Mouse (Mus musculus) liver, embryonic 14.5 days (tissue): ENCODE measurements around the gene Ankrd36. TPM values are rescaled to one million over a fixed set of nuclear protein-coding genes. Genes with fewer than 3 reads are reported as not detected.
A peak's percentile ranks its signal among the peaks of the same experiment; 100 is the strongest.

ENCODE experiments used
- ATAC-seq: fragments of 200-750 bp; cut with Nextera tagmentation; 2 replicates; pipeline ENCODE4 v1.8.0; 2017; ENCODE audit warnings: moderate number of reproducible peaks, mild to moderate bottlenecking, moderate library complexity; ENCODE audit not compliant: insufficient read depth
- DNase-seq, 3 experiments: peaks; one replicate each; pipeline ENCODE4 v3.0.0-alpha.2; 2012 to 2013; ENCODE audit warnings: low read depth in 3 of 3, low spot score in 3 of 3
- H3K27ac ChIP-seq: fragments of 300-500 bp; sonication (generic); 2 replicates; pipeline ENCODE4 v1.5.1; 2014; ENCODE audit warnings: moderate library complexity, mild to moderate bottlenecking, control low read depth, inconsistent platforms
- H3K27me3 ChIP-seq: fragments of 300-500 bp; sonication (generic); 2 replicates; pipeline ENCODE4 v1.6.1; 2014; ENCODE audit warnings: mild to moderate bottlenecking, low read length, moderate library complexity; ENCODE audit not compliant: control insufficient read depth, insufficient read depth
- H3K36me3 ChIP-seq: fragments of 300-500 bp; sonication (generic); replicated peaks from 2 replicates; pipeline ENCODE4 v1.6.1; 2014; ENCODE audit warnings: low read depth; ENCODE audit not compliant: control insufficient read depth, insufficient read depth
- H3K4me1 ChIP-seq, 2 experiments: fragments of 200-500 bp in 1 of 2; fragments of 300-500 bp in 1 of 2; sonication (generic) in 1 of 2; replicated peaks; 2 replicates each; pipeline ENCODE4 v1.6.1; 2012 to 2014; ENCODE audit warnings: antibody characterized with exemption in 1 of 2, inconsistent platforms in 1 of 2, low read length in 1 of 2; ENCODE audit not compliant: control insufficient read depth in 2 of 2, insufficient read depth in 2 of 2
- H3K4me2 ChIP-seq: fragments of 300-500 bp; sonication (generic); 2 replicates; pipeline ENCODE4 v1.6.1; 2014; ENCODE audit warnings: low read depth, mild to moderate bottlenecking, control low read depth, moderate library complexity
- H3K4me3 ChIP-seq, 2 experiments: fragments of 200-500 bp in 1 of 2; fragments of 300-500 bp in 1 of 2; sonication (generic) in 1 of 2; 2 replicates each; pipeline ENCODE4 v1.5.1; 2012 to 2014; ENCODE audit warnings: low read depth in 2 of 2, low read length in 2 of 2, mild to moderate bottlenecking in 2 of 2, control low read depth in 1 of 2, inconsistent platforms in 1 of 2, moderate library complexity in 1 of 2; ENCODE audit not compliant: insufficient read depth in 1 of 2
- H3K9ac ChIP-seq: fragments of 300-500 bp; sonication (generic); replicated peaks from 2 replicates; pipeline ENCODE4 v1.6.1; 2014; ENCODE audit warnings: mild to moderate bottlenecking, control low read depth, moderate library complexity
- H3K9me3 ChIP-seq: fragments of 300-500 bp; sonication (generic); 2 replicates; pipeline ENCODE4 v1.6.1; 2016; ENCODE audit warnings: low read length, mixed read lengths; ENCODE audit not compliant: control insufficient read depth
- CTCF ChIP-seq: IDR thresholded peaks from 2 replicates; pipeline ENCODE4 v1.5.1; 2016; ENCODE audit warnings: antibody characterized with exemption, low read depth, control low read depth
- EP300 ChIP-seq: IDR thresholded peaks from 2 replicates; pipeline ENCODE4 v1.6.1; 2016; ENCODE audit warnings: antibody characterized with exemption, low read depth
- WGBS: fragments of 180-500 bp; shearing (Covaris S2); extraction: QIAGEN DNeasy Blood & Tissue Kit; methylation state at CpG from one replicate; pipeline ENCODE4 v1.1.7; 2014; ENCODE audit not compliant: insufficient replicate concordance; 5-methylcytosine and 5-hydroxymethylcytosine counted together
- polyA plus RNA-seq, 2 experiments: library from polyadenylated mRNA; depleted of rRNA in 1 of 2; stranded (reverse) in 1 of 2; unstranded in 1 of 2; fragments of >200 nt; fragmentation: Nextera tagmentation in 1 of 2; extraction: Ambion mirVana in 1 of 2; gene quantifications; 2 replicates each; pipeline versions ENCODE4 v1.2.1 to v1.2.3; 2012 to 2014

Gene Ankrd36
- polyA plus RNA-seq, 2 experiments: 0.66 to 1.2 TPM

DNA sequence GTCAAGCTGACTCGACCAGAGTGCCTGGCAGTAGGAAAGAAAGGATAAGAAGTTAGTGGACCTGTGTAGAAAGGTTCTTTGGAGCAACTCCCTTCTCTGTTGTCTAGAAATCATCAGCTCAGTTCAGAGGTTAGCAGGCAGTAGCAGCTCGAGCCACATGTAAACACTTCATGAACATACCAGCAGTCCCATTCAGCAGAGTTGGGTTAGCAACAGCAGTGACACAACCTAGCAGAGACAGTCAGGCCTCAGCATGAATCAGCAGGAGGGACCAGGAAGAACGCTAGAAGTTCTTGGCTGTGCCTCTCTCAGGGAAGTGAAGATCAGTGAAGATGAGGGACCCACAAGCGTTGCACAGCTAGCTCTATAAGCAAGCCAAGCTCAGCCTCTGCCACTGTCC is 24.0 kb upstream of the Ankrd36 start:
- 62% methylated on average over 4 of the region's 4 CpGs for WGBS
- ATAC-seq (no peak), DNase-seq (no peak)
- H3K9ac ChIP-seq: no peak overlapping the region
- H3K4me3 ChIP-seq: no peak overlapping the region
- H3K9me3 ChIP-seq: no peaks in the 10 kb centered on the region
- H3K4me2 ChIP-seq: no peak overlapping the region
- H3K4me1 ChIP-seq: peaks cover 8 to 15% of the 10 kb centered on the region in 2 experiments
- H3K27ac ChIP-seq: no peak overlapping the region
- no peaks in the 10 kb centered on the region for H3K36me3 ChIP-seq
- no peak for TF ChIP-seq EP300
- TF ChIP-seq CTCF: no peak
- no peaks in the 10 kb centered on the region for H3K27me3 ChIP-seq

DNA sequence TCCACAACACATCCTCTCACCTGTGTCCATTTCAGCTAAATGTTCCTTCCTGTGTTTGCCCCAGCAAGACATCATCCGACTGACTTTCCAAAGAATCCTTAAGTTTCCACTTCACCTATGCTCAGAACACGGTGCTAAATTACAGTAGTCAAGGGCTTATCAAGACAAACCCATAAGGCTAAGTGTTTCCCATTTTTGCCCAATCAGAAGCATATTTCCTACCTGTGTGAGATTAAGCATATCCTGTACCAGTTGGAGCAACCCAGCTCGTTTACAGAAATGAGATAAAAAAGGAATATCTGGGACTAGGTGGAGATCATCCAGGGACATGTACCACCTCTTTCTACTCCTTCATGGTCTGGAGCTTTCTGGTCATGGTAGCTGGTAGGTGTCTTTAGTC is 22.8 kb upstream of the Ankrd36 start:
- 46% methylated on average over 3 of the region's 3 CpGs for WGBS
- no peaks in the 10 kb centered on the region for H3K36me3 ChIP-seq
- no peak overlapping the region for H3K4me3 ChIP-seq
- no peak overlapping the region for H3K27ac ChIP-seq
- no peak overlapping the region for H3K9ac ChIP-seq
- DNase-seq (no peak), ATAC-seq (no peak)
- H3K9me3 ChIP-seq: no peaks in the 10 kb centered on the region
- H3K4me1 ChIP-seq: peaks cover 6 to 8% of the 10 kb centered on the region in 2 experiments
- no peak overlapping the region for H3K4me2 ChIP-seq
- no peaks in the 10 kb centered on the region for H3K27me3 ChIP-seq
- TF ChIP-seq CTCF: no peak
- TF ChIP-seq EP300: no peak

DNA sequence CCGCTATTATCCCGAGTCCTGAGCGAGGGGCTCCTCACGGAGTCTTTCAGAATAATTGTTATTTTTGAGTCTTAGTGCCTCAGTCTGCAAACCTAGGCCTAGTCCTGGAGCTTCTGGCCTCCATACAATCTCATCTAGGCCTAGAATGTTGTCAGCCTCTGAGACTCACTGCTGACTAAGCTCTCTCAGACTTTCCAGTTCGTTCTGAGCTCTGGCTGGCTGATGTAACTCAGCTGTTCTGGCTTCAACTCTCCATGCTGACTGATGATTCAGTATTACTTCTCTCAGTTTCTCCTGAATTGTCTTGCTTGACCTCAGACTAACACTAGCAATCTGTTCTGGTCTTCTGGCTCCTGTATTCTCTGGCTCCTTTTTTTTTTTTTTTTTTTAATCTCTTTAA is 18.1 kb upstream of the Ankrd36 start:
- TF ChIP-seq EP300 (no peak), CTCF (no peak)
- Histone ChIP-seq H3K27me3 (no peaks in the 10 kb centered on the region), H3K27ac (no peak overlapping the region), H3K9me3 (no peaks in the 10 kb centered on the region), H3K4me3 (no peak overlapping the region), H3K36me3 (no peaks in the 10 kb centered on the region), H3K4me1 (no peaks in the 10 kb centered on the region), H3K4me2 (no peak overlapping the region), H3K9ac (no peak overlapping the region)
- WGBS: 75% methylated on average over 5 of the region's 5 CpGs
- ATAC-seq (no peak), DNase-seq (no peak)

DNA sequence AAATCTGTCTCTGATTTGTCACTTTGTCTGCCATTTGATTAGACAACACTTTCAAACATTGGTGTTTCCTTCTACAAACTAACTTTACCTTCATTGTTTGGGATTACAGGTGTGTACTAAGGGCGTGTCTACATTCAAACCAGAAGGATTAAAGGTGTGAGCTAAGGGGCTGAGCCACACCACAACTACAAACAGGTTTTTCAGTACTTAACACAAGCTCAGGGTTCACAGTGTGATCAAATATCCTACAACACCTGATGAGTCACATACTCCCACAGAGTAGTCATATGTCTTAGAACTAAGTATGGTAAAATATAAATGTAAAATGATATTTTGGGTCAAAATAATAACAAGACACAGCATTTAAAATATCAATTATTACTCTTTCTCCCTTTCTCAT is 17.6 kb upstream of the Ankrd36 start:
- Histone ChIP-seq H3K9me3 (no peaks in the 10 kb centered on the region), H3K4me1 (no peaks in the 10 kb centered on the region), H3K27me3 (no peaks in the 10 kb centered on the region), H3K4me2 (no peak overlapping the region), H3K4me3 (no peak overlapping the region), H3K27ac (no peak overlapping the region), H3K9ac (no peak overlapping the region), H3K36me3 (no peaks in the 10 kb centered on the region)
- TF ChIP-seq EP300 (no peak), CTCF (no peak)
- DNase-seq (no peak), ATAC-seq (no peak)
- WGBS: 43% methylated on average over 1 of the region's 1 CpGs

GRCm38 (mm10) chr11:5560273-5560672 is 9.2 kb upstream of the Ankrd36 start:
- no peak overlapping the region for H3K4me2 ChIP-seq
- no peak overlapping the region for H3K9ac ChIP-seq
- no peak overlapping the region for H3K27ac ChIP-seq
- H3K27me3 ChIP-seq: no peaks in the 10 kb centered on the region
- ATAC-seq: no peak
- H3K9me3 ChIP-seq: no peaks in the 10 kb centered on the region
- 58% methylated on average over 3 of the region's 3 CpGs for WGBS
- peaks cover 0 to 5% of the 10 kb centered on the region in 2 experiments; a peak in 1 of 4 replicates for H3K4me1 ChIP-seq
- DNase-seq: no peak
- TF ChIP-seq CTCF (peak; percentile 25; the same call in 1 of the 2 replicates), EP300 (no peak)
- no peak overlapping the region for H3K4me3 ChIP-seq
- no peaks in the 10 kb centered on the region for H3K36me3 ChIP-seq
